Mouse (Mus musculus) MEL-GATA-1-ER (cell line): ENCODE data around the gene BC016579.

Experiments used
- DNase-seq: peaks from one replicate; pipeline ENCODE4 v3.0.0-alpha.2; 2012; ENCODE audit warnings: low read depth; ENCODE audit errors: extremely low read depth

The BC016579 gene

DNA sequence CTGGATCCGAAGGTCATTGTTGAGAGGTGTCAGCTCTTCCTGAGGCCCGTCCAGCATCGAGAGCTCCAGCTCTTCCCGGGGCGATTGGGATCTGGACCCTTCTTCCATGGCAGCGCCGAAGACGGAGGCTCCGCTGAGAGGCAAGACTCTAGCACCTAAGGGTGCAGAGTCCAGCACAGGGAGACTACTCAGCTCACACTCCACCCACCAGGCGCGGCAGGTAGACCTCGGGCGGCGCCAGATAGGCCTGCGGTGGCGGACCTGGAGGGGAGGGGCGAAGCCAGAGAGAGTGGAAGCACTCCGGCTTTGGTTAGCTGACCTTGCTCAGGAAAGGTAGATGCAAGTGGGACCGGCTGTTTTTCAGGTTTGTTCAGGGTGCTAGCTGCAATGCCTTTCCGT is at the start of gene BC016579:
Gene BC016579 (minus strand): TSS at position 135 of the 399 bp plus-strand sequence.
- DNase-seq, result no peak

- DNase-seq, result no peak
These were observed 45.4 kb upstream of the BC016579 start for GRCm38 (mm10) chr16:45699301-45699700.

- DNase-seq, result no peak
These were observed 44.1 kb upstream of the BC016579 start for GRCm38 (mm10) chr16:45697996-45698395.

DNA sequence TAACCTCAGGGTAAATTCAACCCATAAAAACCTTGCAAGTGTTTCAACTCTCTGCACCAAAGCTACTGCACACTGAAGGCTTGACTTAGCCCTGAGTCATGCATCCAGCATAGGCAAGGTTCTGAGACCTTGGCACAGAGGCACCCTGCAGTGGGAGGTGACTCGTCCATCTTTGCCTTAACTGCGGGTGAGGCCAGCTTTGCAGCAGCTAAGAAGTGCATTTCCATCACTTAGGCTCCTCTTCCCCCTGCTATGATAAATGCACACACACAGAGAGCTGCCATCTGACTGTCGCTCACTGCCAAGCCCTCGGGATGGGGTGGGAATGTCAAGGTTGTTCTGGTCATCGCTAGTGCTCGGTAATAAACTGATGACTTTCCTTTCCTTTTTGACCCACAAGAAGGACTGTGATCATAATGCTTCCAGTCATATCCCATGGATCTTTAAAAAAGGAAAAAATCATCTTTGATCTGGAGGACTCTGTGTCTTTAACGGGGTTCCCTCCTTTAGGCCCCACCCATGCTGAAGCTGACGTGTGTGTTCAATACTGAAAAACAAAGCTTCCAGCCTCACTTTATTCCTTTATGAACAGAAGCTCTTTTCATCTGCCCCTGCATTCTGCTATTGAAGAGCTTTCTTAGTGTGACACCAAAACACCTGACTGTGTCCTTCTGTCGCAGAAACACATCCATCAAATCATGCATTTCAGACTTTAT is 41.7 kb upstream of the BC016579 start:
- no peak for DNase-seq

DNA sequence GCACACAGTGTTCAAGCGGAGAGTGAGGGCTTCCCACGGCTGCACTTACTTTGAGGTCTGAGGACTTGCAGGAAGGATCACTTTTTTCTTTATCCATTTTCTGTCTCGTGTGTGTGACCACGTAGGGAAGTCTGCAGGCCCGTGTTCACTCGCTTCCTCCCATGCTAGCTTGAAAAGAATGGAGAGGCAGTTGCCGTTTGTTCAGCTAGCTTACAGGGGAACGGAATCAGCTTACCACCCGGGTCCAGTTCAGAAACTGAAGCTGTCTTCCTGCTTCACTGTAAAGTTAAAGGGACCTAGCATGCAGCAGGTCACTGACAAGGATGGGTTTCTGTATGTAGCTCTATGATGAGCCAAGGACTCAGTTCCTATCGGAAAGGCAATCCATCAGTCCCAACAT is 39.7 kb upstream of the BC016579 start, which contains the start of gene Tmprss7:
Gene Tmprss7 (minus strand): TSS at position 101 of the 400 bp plus-strand sequence.
- DNase-seq, result no peak

GRCm38 (mm10) chr16:45692851-45693250 is 39.0 kb upstream of the BC016579 start:
- DNase-seq, result no peak

DNA sequence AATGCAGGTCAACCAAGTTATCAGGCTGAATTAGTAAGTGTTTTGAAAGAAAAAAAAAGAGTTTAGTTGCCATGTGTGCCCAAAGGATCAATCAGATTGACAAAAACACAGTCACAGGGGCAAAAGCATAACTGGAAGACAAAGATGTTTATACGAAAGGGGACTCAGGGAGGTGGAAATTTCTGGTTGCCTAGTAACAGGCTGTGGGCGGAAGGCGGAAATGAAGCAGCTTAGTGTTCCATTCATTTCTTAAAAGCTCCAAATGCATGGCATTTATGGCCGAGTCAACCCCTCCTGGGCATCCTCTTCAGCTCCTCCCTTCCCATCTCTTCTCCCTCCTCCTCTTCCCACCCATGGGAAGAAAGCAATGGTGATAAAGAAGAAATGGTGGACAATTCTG is 36.3 kb upstream of the BC016579 start:
- DNase-seq, result no peak

- DNase-seq, result no peak
These were observed 33.0 kb upstream of the BC016579 start for GRCm38 (mm10) chr16:45686833-45687232.

DNA sequence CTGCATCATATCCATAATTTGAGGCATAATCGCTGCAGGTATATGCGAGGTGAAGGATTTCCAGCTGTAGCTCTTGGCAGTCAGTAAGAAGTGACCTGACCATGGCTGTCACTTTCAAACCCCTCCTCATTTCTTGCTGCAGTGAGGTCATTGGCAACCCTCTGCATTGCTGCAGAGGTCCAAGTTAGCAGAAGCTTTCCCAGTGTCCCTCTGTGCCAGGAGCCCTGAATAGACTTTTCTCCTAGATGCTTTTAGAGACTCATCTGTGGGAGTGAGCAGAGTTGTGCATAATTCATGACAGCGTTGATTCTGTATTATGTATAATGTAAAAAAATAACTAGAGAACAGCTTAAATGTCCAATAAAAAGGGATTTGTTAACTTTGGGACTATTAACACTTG is 31.4 kb upstream of the BC016579 start:
- DNase-seq, result no peak

- DNase-seq, result peak; percentile 26
These were observed 30.9 kb upstream of the BC016579 start for GRCm38 (mm10) chr16:45684815-45685214.

GRCm38 (mm10) chr16:45676462-45676861 is 22.6 kb upstream of the BC016579 start:
- no peak for DNase-seq

DNA sequence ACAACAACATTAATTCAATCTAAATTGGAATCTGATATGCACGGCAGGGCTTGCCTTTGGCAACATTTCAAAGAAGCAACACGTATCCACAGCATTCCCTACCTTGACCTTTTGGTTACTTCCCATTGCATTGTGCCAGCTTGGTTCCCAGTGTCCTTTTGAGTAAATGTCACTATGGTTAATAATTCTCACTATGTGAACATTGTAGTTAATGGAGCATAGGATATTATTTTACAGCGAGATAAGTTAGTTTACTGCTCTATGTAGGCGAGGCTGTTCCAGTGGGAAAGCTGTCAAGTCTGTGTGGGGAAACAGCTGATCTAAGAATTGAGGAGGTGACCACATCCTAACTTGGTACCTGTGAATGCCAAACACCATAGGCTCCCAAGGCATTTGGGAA is 16.1 kb upstream of the BC016579 start:
- DNase-seq, result no peak

GRCm38 (mm10) chr16:45668178-45668577 is 14.3 kb upstream of the BC016579 start:
- peak; percentile 67 for DNase-seq

GRCm38 (mm10) chr16:45666136-45666535 is 12.3 kb upstream of the BC016579 start:
- peak; percentile 92 for DNase-seq

DNA sequence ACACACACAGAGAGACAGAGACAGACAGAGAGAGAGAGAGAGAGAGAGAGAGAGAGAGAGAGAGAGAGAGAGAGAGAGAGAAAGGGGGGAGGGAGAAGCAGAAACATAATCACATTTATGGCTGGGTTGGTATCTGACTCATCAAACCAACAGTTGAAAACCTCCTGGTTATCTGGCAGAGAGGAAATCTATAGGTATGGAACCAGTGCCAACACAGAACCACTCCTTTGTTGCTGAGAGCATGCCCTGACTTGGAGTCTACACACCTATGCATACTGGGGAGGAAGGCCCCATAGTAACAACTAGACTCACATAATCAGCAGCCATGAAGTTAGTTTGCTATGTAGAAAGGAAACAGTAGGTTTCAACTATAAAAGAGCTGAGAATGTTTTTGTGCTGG is 8.5 kb upstream of the BC016579 start:
- DNase-seq, result no peak

DNA sequence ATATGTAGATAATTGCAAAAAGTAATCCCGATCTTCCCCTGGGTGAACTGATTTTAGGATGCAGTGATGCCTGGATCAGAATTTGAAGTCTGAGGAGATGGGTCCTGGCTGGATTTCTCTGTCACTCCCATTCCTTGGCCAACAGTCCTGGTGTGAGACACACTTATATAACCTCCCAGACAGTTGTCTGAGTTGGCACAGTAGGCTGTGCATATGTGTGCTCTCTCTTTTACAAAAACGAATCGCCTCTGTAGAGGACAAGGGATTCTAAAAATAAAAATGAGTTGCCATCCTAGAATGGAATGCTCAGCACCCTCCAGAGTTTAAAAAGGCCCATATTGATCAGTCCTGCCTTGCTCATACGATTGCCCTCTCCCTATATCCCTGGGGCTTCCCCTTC is 5.7 kb upstream of the BC016579 start:
- no peak for DNase-seq

GRCm38 (mm10) chr16:45658248-45658647 is 4.4 kb upstream of the BC016579 start:
- no peak for DNase-seq

DNA sequence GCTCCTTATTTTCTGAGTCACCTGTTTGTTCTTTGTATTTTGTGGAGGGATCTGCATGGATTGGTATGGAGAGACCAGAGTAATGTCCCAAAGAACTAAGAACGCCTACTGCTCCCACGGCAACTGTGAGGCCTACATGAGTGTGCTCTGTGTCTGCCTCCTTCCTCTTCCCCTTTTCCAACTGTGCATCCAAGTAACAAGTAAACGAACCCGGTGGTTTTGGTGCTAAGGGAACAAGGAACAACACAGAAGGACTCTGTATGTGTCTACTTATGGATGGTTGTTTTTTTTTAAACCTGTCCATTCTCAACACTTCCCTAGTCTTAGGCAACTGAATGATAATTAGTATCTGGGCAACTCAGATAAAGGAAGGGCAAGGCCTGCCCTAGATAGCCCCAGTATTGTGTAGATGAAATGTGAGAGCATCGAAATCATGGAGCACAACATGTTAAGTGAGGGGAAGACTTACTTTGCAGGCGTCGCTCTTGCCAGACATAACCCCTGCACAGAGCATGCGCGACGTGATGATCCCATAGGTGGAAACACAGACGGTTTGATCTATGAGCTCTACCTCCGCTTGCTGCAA is 3.8 kb upstream of the BC016579 start:
- peak; percentile 46 for DNase-seq

- DNase-seq, result no peak
These were observed 597 bp upstream of the BC016579 start for GRCm38 (mm10) chr16:45654465-45654864.

DNA sequence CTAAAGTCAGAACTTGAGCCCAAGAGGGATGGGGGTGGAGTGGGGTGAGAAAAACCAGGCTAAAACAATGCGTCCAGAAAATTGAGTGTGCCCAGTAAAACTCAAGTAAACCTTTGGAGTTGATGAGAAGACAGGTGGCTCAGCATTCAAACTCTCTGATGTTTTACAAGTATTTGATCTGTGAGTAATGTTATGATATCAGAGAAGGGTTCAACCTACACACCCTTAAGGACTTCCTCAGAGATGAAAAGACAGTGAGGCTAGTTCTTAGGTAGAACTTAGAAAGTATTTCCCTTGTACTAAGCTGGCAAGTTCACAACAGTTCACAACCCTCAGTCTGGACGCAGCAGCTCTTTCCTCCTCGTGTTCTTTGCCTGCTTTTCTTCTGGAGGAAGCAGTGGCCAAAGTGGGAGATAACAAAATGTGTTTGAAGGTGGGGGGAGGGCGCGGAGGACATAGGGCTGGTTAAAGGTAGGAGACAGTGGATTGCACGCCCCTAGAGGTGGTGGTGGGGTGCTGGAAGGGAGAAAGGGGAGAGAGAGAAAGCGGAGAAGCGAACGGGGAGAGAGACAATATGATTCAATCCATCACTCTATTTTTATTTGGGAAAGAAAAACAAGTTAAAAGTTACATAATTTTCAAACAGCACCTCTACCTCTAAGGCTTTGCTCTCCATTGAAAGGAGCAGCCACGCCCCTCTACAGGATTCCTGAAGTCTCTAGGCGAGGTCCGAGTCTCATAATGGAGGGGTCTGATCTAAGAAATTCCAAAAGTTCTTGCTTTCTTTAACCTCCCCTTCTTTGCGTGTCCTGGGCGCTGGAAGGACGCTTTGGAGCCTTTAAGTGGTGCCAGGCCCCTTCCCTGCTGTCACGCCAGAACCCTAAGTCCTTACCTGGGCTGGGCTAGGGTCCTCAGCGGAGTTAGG is 597 bp downstream of the BC016579 start:
- DNase-seq, result no peak

DNA sequence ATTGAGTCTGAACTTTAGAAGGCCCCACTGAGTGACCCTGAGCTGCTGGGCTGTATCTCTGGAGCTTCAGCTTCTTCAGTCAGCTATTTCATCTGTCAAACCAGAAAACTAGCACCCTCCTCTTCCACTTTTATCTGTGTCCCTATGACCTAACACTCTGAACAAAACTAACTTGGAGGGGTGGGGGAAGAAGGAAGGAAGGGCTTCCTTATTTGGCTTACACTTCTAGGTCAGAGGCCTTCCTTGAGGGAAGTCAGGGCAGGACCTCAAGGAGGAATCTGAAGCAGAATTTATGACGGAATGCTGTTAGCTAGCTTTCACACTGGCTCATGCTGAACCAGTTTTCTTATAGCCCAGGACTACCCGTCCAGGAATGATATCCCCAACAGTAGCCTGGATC is 2.4 kb downstream of the BC016579 start:
- no peak for DNase-seq

GRCm38 (mm10) chr16:45644380-45644779 is 9.5 kb downstream of the BC016579 start:
- DNase-seq, result no peak
